Mouse (Mus musculus): ENCODE data around the gene Lbh. TPM values are rescaled to one million over a fixed set of nuclear protein-coding genes. Genes with fewer than 3 reads are reported as not detected.

Lbh gene
- total and polyA plus RNA-seq, 2 experiments from 2014 or later: 28.5 to 478 TPM

- under 1% methylated on average over 54 of the region's 54 CpGs for whole genome bisulfite sequencing
- peak overlapping the region; percentile 97 for H3K9ac ChIP-seq (replicated peaks; ENCODE audit: low read depth, low read length)
- no peaks in the 10 kb centered on the region for H3K9me3 ChIP-seq (replicated peaks; ENCODE audit: control insufficient read depth, low read length)
- H3K36me3 ChIP-seq (replicated peaks; ENCODE audit: control insufficient read depth, insufficient read depth, low read length): peaks cover 27% of the 10 kb centered on the region
- H3K4me3 ChIP-seq (ENCODE audit: low read depth, low read length): peak overlapping the region; percentile 82
- peak overlapping the region; percentile 90 for H3K4me2 ChIP-seq (ENCODE audit: low read depth, low read length)
- TF ChIP-seq CTCF (IDR thresholded peaks at IDR 0.05; ENCODE audit: low read depth) (0 out of 2 replicates have a peak, but pooled peaks have one; percentile 0), EP300 (IDR thresholded peaks at IDR 0.05; ENCODE audit: low read depth) (0 out of 2 replicates have a peak, but pooled peaks have one; percentile 5)
- ATAC-seq (ENCODE audit: insufficient read depth, low read depth) (peak; percentile 24), DNase-seq (ENCODE audit: low spot score) (no peak)
- H3K27ac ChIP-seq (ENCODE audit: low read depth): peak overlapping the region; percentile 96
- no peaks in the 10 kb centered on the region for H3K27me3 ChIP-seq (ENCODE audit: control insufficient read depth, insufficient read depth, low read length)
- peaks cover 27% of the 10 kb centered on the region; the same call in 1 of the 2 replicates for H3K4me1 ChIP-seq (ENCODE audit: control insufficient read depth, insufficient read depth)
These were observed 751 bp downstream of the Lbh start for GRCm38 (mm10) chr17:72918571-72919541.

GRCm38 (mm10) chr17:72919641-72920040 lies 1.5 kb downstream of the Lbh start:
- ATAC-seq (ENCODE audit: insufficient read depth, low read depth) (no peak), DNase-seq (ENCODE audit: low spot score) (no peak)
- no peak for TF ChIP-seq EP300 (IDR thresholded peaks at IDR 0.05; ENCODE audit: low read depth)
- no peak for TF ChIP-seq CTCF (IDR thresholded peaks at IDR 0.05; ENCODE audit: low read depth)
- Histone ChIP-seq H3K9me3 (replicated peaks; ENCODE audit: control insufficient read depth, low read length) (no peaks in the 10 kb centered on the region), H3K4me2 (ENCODE audit: low read depth, low read length) (peak overlapping the region; percentile 90), H3K27me3 (ENCODE audit: control insufficient read depth, insufficient read depth, low read length) (no peaks in the 10 kb centered on the region), H3K27ac (ENCODE audit: low read depth) (peak overlapping the region; percentile 96), H3K36me3 (replicated peaks; ENCODE audit: control insufficient read depth, insufficient read depth, low read length) (peaks cover 35% of the 10 kb centered on the region), H3K9ac (replicated peaks; ENCODE audit: low read depth, low read length) (peak overlapping the region; percentile 97), H3K4me3 (ENCODE audit: low read depth, low read length) (peak overlapping the region; percentile 82), H3K4me1 (ENCODE audit: control insufficient read depth, insufficient read depth) (peaks cover 31% of the 10 kb centered on the region)
- WGBS: 13% methylated on average over 3 of the region's 3 CpGs

- TF ChIP-seq EP300 (IDR thresholded peaks at IDR 0.05; ENCODE audit: low read depth) (no peak), CTCF (IDR thresholded peaks at IDR 0.05; ENCODE audit: low read depth) (no peak)
- Histone ChIP-seq H3K27me3 (ENCODE audit: control insufficient read depth, insufficient read depth, low read length) (no peaks in the 10 kb centered on the region), H3K4me1 (ENCODE audit: control insufficient read depth, insufficient read depth) (peaks cover 39% of the 10 kb centered on the region), H3K9me3 (replicated peaks; ENCODE audit: control insufficient read depth, low read length) (no peaks in the 10 kb centered on the region), H3K9ac (replicated peaks; ENCODE audit: low read depth, low read length) (peak overlapping the region; percentile 66), H3K36me3 (replicated peaks; ENCODE audit: control insufficient read depth, insufficient read depth, low read length) (peaks cover 43% of the 10 kb centered on the region), H3K27ac (ENCODE audit: low read depth) (peak overlapping the region; percentile 96), H3K4me2 (ENCODE audit: low read depth, low read length) (peak overlapping the region; percentile 90), H3K4me3 (ENCODE audit: low read depth, low read length) (peak overlapping the region; percentile 82)
- WGBS: 4% methylated on average over 2 of the region's 2 CpGs
- ATAC-seq (ENCODE audit: insufficient read depth, low read depth): no peak
- no peak for DNase-seq (ENCODE audit: low spot score)
These were observed 2.3 kb downstream of the Lbh start for GRCm38 (mm10) chr17:72920430-72920829.

GRCm38 (mm10) chr17:72920971-72921370 lies 2.9 kb downstream of the Lbh start:
- peak overlapping the region; percentile 90 for H3K4me2 ChIP-seq (ENCODE audit: low read depth, low read length)
- DNase-seq (ENCODE audit: low spot score) (no peak), ATAC-seq (ENCODE audit: insufficient read depth, low read depth) (no peak)
- peak overlapping the region; percentile 66 for H3K9ac ChIP-seq (replicated peaks; ENCODE audit: low read depth, low read length)
- peak overlapping the region; percentile 82 for H3K4me3 ChIP-seq (ENCODE audit: low read depth, low read length)
- H3K36me3 ChIP-seq (replicated peaks; ENCODE audit: control insufficient read depth, insufficient read depth, low read length): peaks cover 48% of the 10 kb centered on the region
- H3K27me3 ChIP-seq (ENCODE audit: control insufficient read depth, insufficient read depth, low read length): no peaks in the 10 kb centered on the region
- peak overlapping the region; percentile 96 for H3K27ac ChIP-seq (ENCODE audit: low read depth)
- WGBS: 25% methylated on average over 9 of the region's 9 CpGs
- H3K9me3 ChIP-seq (replicated peaks; ENCODE audit: control insufficient read depth, low read length): no peaks in the 10 kb centered on the region
- TF ChIP-seq CTCF (IDR thresholded peaks at IDR 0.05; ENCODE audit: low read depth) (no peak), EP300 (IDR thresholded peaks at IDR 0.05; ENCODE audit: low read depth) (no peak)
- peaks cover 44% of the 10 kb centered on the region for H3K4me1 ChIP-seq (ENCODE audit: control insufficient read depth, insufficient read depth)

GRCm38 (mm10) chr17:72922206-72922605 lies 4.1 kb downstream of the Lbh start:
- Histone ChIP-seq H3K9me3 (replicated peaks; ENCODE audit: control insufficient read depth, low read length) (no peaks in the 10 kb centered on the region), H3K36me3 (replicated peaks; ENCODE audit: control insufficient read depth, insufficient read depth, low read length) (peaks cover 61% of the 10 kb centered on the region), H3K27ac (ENCODE audit: low read depth) (peak overlapping the region; percentile 96), H3K27me3 (ENCODE audit: control insufficient read depth, insufficient read depth, low read length) (no peaks in the 10 kb centered on the region), H3K4me3 (ENCODE audit: low read depth, low read length) (peak overlapping the region; percentile 82), H3K4me1 (ENCODE audit: control insufficient read depth, insufficient read depth) (peaks cover 56% of the 10 kb centered on the region), H3K4me2 (ENCODE audit: low read depth, low read length) (peak overlapping the region; percentile 90), H3K9ac (replicated peaks; ENCODE audit: low read depth, low read length) (peak overlapping the region; percentile 66)
- DNase-seq (ENCODE audit: low spot score) (no peak), ATAC-seq (ENCODE audit: insufficient read depth, low read depth) (no peak)
- TF ChIP-seq CTCF (IDR thresholded peaks at IDR 0.05; ENCODE audit: low read depth): no peak
- no peak for TF ChIP-seq EP300 (IDR thresholded peaks at IDR 0.05; ENCODE audit: low read depth)
- 28% methylated on average over 5 of the region's 5 CpGs for WGBS
